Mouse (Mus musculus) thymus, adult 2 months (tissue): ENCODE data around the gene Mamdc4.

Source experiments
- CTCF ChIP-seq: fragments of 200-500 bp; IDR thresholded peaks from 2 replicates; pipeline ENCODE4 v1.5.1; 2012; ENCODE audit warnings: mild to moderate bottlenecking, control low read depth, low read length, moderate library complexity, borderline replicate concordance; ENCODE audit not compliant: control insufficient read depth, poor library complexity, insufficient read depth; ENCODE audit errors: extremely low read depth
- POLR2A ChIP-seq: fragments of 200-500 bp; IDR thresholded peaks from 2 replicates; pipeline ENCODE4 v1.6.1; 2012; ENCODE audit warnings: mild to moderate bottlenecking, low read length, control low read depth, moderate library complexity; ENCODE audit not compliant: control insufficient read depth, poor library complexity, insufficient read depth; ENCODE audit errors: extremely low read depth

DNA sequence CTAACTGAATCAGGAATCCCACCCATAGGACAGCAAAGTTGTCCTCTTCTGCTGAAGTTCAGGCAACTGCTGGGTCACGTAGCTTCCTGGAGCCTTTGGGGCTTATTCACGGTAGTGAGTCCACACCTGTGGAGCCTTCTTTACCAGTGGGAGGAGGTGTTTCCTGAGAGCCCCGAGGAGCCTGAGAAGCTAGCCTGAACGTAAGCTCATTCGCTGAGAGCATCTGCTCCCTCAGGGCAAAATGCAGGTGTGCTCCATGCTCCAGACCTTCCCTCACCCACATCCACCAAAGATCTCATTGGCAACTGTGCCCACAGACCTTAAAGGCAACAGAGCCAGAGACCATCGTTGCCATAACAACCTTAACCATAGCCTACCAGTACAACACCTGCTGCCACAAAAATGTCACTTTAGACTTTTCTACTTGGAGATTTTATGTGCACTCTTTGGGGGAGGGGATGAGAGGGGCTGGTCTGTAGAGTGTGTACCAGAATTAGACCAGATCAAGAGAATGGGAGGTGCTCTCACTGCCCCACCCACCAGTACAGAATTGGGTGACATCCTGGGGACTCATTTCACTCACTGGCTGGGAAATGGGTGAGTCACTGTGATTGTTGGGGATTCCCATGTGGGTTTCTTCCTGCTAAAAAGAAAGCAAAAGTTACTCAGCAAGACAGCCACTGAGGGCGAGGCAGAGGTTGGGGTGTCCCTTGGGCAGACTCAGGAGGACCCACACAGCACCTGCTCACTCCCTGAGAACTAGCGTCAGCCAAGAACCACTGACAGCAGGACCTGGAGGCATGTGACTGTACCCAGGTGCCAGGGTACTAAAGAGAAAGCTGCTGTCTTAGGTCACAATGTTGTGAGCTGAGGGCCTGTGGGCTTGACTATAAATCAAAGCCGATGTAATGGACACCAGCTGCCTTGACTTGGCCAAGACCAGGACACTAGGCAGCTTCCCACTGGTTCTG lies 25.3 kb downstream of the Mamdc4 start:
- no peak for TF ChIP-seq POLR2A
- TF ChIP-seq CTCF: no peak
